Mouse (Mus musculus): ENCODE results near the gene Arhgap10.

Gene Arhgap10

DNA sequence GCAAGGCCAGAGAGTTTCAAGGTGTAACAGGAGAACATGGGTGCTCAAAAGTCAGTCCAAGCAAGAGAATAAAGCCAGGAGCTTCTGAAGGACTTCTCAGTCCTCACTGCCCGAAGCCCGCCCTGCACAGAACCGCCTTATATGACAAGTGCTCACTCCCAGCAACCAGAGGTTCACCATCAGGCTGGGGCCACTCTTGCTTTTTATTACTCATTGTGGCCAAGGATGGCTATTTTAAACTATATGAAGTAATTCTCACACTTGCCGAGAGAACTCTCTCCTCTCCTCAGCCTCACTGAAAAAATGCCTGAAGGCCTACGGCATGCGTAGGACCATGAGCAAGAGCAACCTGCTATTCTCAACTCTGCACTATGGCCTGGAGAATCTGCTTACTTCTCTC is 133.7 kb downstream of the Arhgap10 start:
- no peak for DNase-seq

DNA sequence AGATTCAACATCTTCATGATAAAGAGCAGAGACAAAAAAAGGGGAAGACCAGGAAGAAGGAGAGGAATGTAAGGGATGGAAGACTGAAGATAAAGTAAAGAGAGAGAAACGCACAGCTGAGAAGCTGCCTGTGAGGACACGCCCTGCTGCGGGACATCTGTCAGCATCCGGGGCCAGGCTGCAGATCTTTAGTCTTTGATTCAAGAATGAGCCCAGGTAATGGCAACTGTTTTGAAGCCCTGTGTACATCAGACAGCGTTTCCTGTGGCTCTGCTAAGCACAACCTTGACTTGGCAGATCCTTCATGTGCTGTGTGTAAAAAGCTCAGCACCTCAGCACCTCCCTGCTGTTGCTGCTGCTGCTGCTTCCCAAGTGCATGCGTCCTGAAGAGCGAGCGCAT is 134.1 kb downstream of the Arhgap10 start:
- no peak for DNase-seq

DNA sequence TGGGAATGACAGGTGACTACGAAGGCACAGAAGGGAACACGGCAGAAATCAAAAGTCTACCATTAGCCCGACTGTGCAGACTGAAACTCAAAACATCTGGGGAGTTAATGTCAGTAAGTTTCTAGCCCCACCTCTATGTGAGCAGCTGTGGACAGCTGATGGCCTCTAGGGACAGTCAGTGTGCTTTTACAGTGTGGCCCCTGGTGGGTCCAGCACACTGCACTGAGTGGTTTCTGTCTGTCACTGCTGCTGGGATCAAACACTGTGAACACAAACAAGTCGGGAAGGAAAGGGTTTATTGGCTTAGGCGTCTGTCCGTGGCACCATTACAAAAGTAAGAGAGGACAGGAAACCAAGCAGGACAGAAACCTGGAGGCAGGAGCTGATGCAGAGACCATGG is 136.9 kb downstream of the Arhgap10 start:
- DNase-seq = no peak

DNA sequence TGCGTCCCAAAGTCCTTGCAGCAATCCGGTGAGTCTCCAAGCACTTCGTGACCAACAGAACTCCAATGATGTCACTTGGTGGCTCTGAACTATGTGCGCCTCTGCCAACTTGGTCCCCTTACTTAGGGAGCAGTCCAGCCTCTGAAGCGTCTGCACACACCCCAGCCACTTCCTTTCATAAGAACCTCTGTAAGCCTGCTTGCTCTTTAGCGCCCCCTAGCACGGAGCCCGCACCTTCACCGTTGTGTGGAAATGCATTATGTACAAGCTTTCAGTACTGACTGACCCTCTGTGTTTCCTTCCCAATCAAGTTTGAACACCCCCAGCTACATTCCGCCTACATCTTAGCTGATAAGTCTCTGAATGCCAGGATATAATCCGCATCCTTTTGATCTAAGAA is 138.5 kb downstream of the Arhgap10 start:
- DNase-seq = peak; percentile 29

DNA sequence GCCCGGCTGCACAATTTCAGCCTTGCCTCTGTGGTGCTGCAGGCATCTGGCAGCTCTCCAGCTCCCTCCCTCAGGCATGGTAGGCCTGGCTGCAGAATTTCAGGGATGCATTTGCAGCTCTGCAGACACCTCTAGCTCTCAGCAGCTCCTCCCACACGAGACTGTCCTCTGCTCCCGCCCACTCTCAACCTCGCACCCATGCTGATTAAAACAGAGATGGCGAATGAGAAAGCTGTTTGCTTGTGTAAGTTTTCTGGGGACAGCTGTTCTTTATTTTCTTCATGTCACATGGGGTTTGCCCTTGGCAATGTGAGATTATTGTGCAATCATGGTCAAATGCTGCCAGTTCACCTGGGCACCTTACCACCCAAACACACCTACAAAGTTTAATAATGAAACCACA is 141.3 kb downstream of the Arhgap10 start:
- DNase-seq = peak; percentile 23

DNA sequence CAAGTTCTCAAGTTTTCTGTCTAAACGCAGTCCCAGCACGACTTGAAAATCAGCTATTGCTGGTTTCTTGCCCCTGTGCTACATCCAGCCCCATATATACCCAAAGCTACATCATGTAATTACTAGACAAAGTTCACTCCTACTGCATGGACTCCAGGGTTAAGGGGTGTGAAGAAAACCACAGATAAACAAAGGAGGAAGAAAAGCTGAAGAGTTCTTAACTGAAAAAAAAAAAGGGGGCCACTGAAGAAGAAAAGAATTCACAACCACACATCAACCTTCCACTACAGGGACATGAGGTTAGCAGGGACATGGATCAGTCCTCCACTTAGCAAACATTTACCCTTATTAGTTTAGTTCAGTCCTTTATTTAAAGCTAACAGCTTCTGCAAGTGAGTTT is 141.8 kb downstream of the Arhgap10 start:
- no peak for DNase-seq

DNA sequence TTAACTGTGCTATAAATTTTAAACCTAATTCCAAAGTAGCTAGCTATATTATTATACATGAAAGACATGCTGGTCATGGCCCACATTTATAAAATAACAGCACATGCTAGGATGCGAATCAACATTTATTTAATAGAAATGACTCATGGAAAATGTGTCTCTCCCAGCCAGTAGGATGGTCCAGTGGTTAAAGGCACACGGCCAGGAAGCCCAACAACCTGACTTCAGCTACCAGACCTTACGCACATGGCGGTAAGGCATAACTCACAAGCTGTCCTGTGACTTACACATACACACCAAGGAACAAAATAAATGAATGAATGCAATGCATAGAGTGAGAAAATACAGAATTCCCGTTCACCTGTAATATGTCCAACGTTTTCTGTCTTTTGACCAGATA is 146.7 kb downstream of the Arhgap10 start:
- no peak for DNase-seq

DNA sequence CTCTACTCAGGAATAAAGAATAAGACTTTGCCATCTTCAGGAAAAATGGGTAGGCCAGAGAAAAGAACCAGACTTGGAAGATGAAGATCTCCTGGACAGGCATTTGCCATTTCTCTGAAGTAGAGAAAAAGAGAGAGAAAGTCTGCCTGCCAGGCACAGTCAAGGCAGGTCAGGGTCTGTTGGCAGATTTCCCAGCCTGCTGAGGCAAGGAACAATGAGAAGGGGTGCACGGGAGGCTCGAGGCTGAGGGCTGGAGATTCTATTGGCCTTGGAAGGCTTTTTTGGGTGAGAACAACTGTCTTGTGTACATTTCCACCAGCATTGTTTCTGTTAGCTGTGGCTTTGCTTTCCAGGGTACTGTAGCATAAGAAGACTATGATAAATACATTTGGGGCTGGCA is 147.4 kb downstream of the Arhgap10 start:
- DNase-seq = no peak

DNA sequence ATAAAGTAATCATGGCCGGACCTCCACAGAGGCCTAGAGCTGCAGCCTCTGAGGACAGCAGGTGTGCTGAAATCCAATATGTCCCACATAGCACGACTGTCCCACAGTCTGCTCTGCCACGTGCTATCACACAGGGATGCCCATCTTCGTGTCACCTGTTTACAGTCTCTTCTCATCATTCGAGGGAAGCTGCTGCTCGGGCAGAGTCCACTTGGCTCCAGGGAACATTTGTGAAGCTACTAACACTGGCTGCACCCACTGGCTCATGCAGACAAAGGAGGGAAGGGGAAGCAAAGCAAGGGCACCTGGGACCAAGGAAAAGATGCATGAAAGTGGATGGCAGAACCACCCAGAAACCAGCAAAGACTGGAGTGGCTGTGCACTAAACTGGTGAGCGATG is 148.1 kb downstream of the Arhgap10 start:
- DNase-seq = no peak

DNA sequence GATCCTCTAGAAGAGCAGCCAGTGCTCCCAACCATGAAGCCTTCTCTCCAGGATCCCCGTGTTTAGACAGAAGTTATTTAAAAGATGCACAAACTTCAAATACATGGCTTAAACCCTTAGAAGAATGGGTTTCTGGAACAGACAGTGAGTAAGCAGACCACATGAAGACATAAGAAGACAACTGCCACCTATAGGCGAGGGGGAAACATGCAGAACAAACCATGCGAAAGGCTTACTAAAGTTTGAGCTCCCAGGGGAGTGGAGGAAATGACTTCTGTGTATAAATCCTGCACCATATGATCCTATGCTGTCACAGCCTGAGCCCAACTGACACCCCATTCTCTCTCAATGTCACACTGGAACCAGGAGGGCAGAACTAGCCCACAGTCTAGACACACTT is 150.7 kb downstream of the Arhgap10 start:
- DNase-seq = no peak

DNA sequence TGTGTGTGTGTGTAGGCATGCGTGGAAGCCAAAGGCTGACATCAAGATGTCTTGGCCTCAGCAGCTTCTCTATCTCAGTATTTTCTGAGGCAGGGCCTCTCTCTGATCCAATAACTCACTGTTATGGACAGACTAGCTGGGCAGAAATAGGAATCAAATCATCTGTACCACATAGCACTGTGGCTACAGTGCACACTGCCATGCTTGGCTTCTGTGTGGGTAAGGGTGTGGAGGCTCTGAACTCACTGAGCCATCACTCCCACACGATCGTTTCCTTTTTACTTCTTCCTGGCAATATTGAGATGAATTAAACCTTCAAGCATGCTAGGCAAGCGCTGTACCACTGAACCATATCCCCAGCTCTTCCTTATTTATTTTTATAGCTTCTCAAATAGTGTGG is 151.3 kb downstream of the Arhgap10 start:
- no peak for DNase-seq

DNA sequence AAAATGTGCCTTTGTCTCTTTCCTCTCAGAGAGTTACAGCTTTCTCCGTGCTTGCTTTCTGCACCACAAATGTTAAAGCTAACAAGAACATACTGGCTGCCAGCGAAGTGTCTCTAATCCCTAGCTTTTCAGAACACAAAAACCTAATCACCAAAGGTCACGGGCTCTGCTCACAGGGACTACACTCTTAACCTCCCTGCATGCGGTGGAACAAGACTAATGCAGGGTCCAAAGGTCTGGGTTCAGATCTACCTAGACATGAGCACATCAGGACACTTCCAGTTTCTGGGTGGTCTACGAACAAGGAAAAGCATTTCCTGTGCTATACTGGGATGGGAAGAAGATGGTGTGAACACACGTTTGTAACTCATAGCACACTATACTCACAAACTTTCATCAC is 151.8 kb downstream of the Arhgap10 start:
- DNase-seq = no peak

DNA sequence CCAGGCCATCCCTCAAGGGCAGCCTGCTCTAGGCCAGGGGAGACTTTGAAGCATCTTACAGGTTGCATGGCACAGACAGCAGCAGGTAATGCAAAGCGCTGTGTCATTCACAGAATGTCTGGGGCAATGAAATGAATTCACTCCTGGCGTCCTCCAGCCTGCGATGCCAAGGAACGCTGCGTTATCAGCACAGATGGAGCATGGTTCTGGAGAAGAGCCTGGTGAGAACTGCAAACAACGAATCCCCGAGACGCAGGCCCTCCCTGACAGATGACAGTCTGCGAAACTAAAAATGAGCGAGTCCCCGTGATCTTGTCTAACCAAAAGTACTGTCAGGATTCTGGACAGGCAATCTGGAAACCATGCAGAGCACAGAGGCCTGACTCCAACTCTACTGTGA is 153.3 kb downstream of the Arhgap10 start:
- DNase-seq = peak; percentile 53

DNA sequence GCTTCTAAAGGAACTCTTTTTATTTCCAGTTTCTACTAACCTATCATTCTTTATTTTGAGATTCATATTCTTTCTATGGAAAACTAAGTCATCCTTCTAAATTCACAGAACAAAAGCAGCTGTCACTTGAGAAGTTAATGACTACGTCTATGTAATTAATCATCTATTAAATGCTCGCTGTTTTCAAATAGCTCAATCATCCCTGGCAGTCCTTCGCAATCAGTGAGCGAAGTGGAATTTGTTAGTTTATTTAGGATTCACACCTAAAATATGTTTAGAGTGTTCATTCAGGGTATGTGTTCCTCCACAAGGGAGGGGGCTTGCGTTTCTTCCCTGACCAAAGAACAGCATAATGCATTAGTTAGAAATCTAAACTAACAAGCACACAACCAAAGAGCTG is 156.9 kb downstream of the Arhgap10 start:
- no peak for DNase-seq

DNA sequence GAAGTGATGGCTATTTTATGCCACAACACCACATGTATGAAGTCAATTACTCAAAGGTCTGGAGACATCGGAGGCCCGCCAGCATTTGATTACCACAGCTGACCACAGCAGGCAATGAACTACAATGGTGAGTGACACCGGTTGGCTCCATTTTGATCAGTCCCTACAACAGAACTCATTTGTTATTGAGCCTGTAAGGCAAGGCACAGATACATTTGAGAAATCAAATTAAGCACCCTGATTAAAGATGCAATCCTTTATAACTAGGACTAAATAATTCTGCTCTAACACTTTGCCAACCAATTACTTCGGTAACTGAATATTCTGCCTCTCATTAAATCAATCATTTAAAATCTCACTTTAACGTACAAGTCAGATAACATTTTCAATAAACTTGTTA is 157.3 kb downstream of the Arhgap10 start:
- no peak for DNase-seq

DNA sequence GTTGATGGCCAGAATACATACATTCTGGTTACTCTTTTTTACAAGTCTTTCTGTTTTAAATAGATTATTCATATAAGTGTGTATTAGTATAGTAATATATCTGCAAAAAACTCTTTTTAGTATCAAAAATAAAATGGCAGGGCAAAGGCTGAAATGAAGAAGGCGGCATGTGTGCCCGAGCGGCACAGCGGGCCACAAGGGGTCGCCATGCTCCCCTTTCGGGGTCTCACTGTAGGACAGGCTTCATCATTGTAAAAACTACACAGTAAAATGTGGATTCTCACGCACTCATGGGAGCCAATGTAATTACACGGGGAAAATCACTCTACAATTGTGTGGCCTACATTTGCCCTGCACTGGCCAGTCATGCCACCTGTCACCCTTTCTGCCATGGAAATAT is 160.6 kb downstream of the Arhgap10 start:
- DNase-seq = no peak

DNA sequence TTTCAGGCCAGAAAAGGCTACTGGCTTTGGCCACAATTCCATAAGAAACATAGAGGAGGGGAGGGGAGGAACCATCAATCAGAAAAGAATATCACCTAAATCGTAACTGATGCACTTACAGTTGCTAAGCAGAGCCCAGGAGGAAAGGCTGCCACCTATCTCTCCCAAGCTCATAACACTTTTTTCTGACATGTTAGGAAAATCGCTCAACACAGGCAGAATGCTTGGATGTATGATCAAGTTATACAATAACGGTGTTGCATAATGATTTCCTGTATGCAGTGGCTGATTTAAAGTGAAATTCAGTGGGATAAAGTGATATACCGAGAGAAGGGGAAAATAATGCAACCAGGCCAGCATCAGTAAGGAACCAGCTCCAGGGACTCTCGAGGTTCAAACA is 162.4 kb downstream of the Arhgap10 start:
- DNase-seq = no peak

DNA sequence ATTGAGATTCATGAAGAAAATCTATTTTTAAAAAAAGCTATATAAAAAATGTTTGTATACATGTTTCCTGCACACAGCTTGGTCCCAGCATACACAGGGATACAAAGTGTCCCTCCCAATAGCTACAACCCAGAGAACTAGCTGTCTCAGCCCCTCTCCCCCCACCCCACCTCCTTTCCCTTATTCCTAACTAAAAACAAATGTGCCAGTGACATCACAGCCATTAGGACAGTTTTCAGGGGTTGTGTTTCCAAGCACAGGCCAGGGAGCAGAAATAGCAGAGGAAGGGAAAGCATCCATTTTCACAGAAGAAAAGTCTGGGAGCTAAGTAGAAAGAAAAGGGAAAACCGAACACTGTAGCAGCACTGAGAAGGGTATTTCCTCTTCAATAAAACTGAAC is 163.6 kb downstream of the Arhgap10 start:
- DNase-seq = no peak

DNA sequence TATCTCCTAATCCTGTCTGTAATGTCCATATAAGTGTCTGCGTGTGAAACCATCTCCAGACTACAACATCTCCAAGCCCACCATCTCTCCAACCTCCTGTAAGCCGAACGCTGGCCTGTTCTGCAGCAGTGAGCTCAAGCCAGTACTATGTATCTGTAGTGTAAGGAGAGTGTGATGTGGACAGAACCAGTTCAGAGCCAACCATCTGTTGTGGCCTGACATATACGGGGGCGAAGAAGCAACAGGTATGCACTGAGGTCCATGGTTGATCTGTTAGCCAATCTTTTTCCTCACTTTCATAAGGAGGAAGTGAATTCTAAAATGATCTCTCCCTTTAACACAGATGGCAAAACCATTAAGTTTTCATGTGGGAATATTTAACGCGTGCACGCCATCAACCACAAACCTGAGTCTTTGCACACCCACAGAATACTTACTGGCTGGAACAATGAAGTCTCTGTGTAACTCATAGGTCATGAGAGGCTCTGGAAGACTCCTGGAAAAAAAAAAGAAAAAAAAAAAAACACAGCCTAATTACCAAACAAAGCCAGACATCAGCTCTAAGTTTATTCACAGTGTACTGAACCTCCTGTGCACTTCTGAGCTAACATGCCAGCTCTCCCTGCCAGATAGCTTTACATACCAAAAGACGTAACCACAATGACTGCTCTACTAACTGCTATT is 166.4 kb downstream of the Arhgap10 start:
- no peak for DNase-seq

DNA sequence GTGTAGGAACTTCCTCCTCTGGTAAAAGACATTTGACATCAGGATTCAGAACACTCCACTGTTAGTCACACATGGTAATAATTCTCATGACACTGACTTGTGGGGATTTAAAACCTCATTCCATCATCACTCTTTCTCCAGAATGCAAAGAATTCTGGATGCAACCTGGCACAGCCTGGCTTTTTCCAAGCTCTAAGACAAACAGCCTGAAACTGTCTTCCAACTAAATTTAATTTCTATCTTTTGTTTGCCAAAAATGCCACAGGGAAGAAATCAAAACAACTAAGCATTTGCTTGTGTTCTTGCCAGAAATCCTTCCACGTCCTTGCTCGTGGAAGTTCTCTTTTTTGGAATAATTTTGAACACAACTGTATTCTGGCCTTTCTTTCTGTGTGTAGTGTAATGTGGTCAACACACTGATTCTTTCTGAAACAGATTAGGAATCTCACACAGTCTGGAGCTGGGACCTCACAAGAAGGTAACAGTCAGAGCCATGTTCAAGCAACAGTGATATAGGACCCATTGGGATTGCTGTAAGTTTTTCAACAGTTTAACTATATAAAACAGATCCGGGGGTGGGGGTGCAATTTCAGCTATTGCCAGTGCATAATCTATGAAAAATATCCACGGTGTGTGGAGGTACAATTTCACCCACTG is 167.5 kb downstream of the Arhgap10 start:
- DNase-seq = no peak

DNA sequence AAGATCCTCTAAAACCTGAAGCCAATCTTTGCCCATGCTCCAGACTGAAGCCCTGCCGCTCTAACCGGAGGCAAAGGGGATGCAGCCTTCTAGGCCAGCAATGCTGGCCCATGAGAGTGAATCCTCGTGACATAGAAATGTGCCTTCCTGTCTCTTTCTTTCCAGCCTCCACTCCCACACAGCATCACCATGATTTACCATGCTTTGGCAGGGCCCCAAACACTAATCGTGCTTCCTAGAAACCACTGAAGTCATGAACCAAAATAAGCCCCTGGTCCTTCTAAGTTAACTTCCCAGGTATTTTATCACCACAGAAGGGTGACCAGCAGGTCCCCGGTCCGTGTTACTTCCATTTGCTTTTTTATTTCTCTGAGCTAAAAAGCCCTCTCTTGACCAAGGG is 173.8 kb downstream of the Arhgap10 start:
- DNase-seq = no peak

DNA sequence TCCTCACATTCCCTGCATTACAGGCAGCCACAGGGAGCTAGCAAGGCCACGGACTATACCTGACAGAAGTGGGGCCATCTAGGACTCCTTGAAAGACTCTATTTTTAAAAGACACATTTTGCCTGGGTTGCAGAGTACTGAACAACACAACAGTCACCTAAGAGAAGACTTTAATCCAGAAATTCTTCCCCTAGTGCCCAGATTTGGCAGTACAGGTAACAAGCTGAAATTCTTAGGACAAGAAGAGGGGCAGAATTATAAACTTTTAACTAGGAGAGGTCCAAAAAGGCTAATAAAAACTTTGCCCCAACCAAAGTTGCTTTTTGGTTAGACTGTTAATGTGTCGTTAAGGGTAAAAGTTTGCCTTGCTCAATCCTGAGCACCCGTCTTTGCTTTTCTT is 174.4 kb downstream of the Arhgap10 start:
- no peak for DNase-seq

DNA sequence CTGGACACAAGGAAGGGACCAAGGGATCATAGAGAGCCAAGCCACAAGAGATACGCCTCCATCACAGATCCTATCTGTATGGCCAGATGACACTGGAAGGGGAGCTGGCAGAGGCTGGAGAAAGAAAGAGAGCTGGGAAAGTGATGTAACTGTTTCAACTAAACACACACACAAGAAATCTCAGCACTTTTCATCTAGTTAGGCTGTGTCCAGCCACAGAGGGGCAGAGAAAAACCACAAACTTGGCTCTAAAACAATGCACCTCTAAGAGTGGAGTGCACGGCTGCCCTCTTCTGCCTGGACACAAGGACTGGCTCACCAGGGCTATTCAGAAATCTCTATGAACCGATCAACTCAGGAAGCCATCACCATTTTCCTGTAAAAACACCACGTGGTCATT is 175.6 kb downstream of the Arhgap10 start:
- DNase-seq = no peak

DNA sequence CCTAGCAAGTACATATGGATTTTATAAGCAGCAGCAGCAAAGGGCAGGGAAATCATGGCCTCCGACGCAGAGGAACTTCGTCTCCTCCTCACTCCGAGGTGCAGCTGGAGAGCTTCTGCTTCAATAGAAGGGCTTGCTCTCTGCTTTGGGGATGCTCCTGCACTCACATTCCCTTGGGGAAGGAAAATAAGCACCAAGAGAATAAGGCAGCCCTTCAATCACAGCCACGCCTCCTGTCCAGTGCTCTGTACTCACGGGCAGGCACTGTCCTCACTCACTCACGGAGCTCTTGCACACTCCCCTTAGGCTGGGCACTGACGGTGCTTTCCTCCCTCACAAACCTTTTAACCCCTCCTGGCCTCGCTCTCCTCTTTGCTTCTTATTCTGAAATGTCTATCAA is 176.4 kb downstream of the Arhgap10 start:
- DNase-seq = no peak
